Mouse (Mus musculus) midbrain, postnatal 0 days (tissue): ENCODE measurements at regions not wholly inside any gene's neighbourhood (a gene's known extent, or its start where the extent isn't known, plus 50 kb on each side); places are given as distances from the start of the nearest gene placed in this dataset.

Source experiments
- ATAC-seq: fragments of 200-750 bp; cut with Nextera tagmentation; 2 replicates; pipeline ENCODE4 v1.8.0; 2017; ENCODE audit warnings: moderate number of reproducible peaks, mild to moderate bottlenecking, moderate TSS enrichment, moderate library complexity; ENCODE audit not compliant: low FRiP score
- DNase-seq: peaks from one replicate; pipeline ENCODE4 v3.0.0-alpha.2; 2015; ENCODE audit warnings: low spot score
- H3K27ac ChIP-seq: fragments of 300-500 bp; sonication (generic); 2 replicates; pipeline ENCODE4 v1.5.1; 2014; ENCODE audit warnings: low read depth, mild to moderate bottlenecking, low read length, mixed read lengths
- H3K27me3 ChIP-seq: fragments of 300-500 bp; sonication (generic); 2 replicates; pipeline ENCODE4 v1.6.1; 2014; ENCODE audit warnings: low read length, control low read depth, mixed read lengths; ENCODE audit not compliant: insufficient read depth
- H3K36me3 ChIP-seq: fragments of 300-500 bp; sonication (generic); 2 replicates; pipeline ENCODE4 v1.6.1; 2014; ENCODE audit warnings: low read length, control low read depth, mixed read lengths; ENCODE audit not compliant: insufficient read depth
- H3K4me1 ChIP-seq: fragments of 300-500 bp; sonication (generic); 2 replicates; pipeline ENCODE4 v1.6.1; 2014; ENCODE audit warnings: mild to moderate bottlenecking, control low read depth, antibody characterized with exemption, low read length, mixed read lengths; ENCODE audit not compliant: insufficient read depth
- H3K4me2 ChIP-seq: fragments of 300-500 bp; sonication (generic); 2 replicates; pipeline ENCODE4 v1.6.1; 2014; ENCODE audit warnings: low read depth, mild to moderate bottlenecking, low read length, mixed read lengths; ENCODE audit not compliant: poor library complexity, severe bottlenecking
- H3K4me3 ChIP-seq: fragments of 300-500 bp; sonication (generic); 2 replicates; pipeline ENCODE4 v1.5.1; 2014; ENCODE audit warnings: low read depth, mild to moderate bottlenecking, low read length, moderate library complexity
- H3K9ac ChIP-seq: fragments of 300-500 bp; sonication (generic); replicated peaks from 2 replicates; pipeline ENCODE4 v1.6.1; 2014; ENCODE audit warnings: mild to moderate bottlenecking, low read length, moderate library complexity, mixed read lengths; ENCODE audit not compliant: poor library complexity, severe bottlenecking
- H3K9me3 ChIP-seq: fragments of 300-500 bp; sonication (generic); 2 replicates; pipeline ENCODE4 v1.6.1; 2016; ENCODE audit warnings: low read length, control low read depth
- CTCF ChIP-seq: IDR thresholded peaks from 2 replicates; pipeline ENCODE4 v1.5.1; 2016; ENCODE audit warnings: antibody characterized with exemption, mild to moderate bottlenecking
- WGBS: fragments of 180-500 bp; shearing (Covaris S2); extraction: QIAGEN DNeasy Blood & Tissue Kit; methylation state at CpG from one replicate; pipeline ENCODE4 v1.1.7; 2014; 5-methylcytosine and 5-hydroxymethylcytosine counted together

DNA sequence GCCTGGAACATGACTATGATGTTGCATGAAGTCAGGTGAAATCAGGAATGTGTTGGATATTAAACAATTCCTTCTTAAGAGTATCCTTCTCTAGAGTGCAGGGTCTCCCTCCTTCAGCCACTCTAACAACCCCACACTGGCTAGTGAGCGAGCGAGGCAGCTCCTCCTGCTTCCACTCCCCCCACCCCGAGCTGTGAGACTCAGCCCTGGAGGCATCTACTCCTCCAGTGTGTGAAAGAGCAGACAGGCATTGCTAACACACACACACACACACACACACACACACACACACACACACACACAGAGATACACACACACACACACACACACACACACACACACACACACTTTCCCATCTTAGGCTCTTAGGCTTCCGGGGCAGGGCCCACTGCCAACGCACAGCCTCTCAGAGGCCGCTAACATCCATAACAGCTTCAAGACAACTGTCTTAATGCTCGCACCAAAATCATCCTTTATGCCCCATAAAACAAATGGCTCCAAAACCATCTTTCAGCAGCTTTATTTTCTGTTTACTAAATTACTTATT is 116.8 kb downstream of the Lrrc30 start:
- H3K9ac ChIP-seq: no peak overlapping the region
- no peaks in the 10 kb centered on the region for H3K9me3 ChIP-seq
- no peak overlapping the region for H3K27ac ChIP-seq
- no peak for DNase-seq
- TF ChIP-seq CTCF: no peak
- H3K4me3 ChIP-seq: no peak overlapping the region
- WGBS: 76% methylated on average over 7 of the region's 7 CpGs
- no peaks in the 10 kb centered on the region for H3K36me3 ChIP-seq
- no peak overlapping the region for H3K4me2 ChIP-seq
- no peak for ATAC-seq
- no peaks in the 10 kb centered on the region for H3K27me3 ChIP-seq
- H3K4me1 ChIP-seq: no peaks in the 10 kb centered on the region

DNA sequence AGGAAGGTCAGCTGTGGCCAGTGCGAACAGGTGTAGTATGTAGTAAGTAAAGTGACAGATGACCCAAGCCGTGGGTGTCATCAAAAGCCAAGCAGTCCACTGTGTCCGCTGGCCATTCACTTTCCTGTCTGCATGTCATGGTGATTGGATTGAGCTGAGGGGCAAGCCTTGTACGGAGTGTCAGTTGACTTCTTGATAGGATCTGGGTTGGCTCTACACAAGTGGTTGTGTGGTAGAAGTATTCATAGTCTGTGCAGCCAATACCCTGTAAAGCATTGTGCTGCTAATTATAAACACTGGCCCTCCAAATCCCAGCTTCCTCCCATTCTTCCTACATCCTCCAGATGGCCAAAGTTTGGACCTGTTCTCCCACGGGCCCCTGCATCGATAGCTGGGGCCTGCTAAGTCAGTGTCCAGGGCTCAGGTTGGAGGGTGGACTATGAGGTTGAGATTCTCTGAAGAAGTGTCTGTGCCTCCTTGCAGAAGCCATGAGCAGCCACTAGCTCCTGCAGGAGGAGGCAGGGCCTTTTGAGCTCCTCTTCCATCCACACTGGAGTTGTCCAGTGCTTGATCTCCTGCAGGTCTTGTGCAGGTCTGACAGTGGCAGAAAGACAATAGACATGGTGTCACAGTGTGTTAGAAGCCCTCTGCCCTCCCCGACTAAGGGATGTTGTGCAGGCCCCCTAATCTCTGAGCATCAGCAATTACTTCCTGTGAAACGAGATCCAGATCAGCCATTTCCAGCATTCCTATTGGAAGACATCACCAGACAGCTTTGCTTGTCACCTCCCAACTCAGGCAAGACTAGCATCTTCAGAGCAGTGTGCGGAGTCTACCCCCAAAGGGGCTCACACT is 117.9 kb downstream of the Lrrc30 start:
- H3K9ac ChIP-seq: no peak overlapping the region
- H3K27ac ChIP-seq: no peak overlapping the region
- H3K4me1 ChIP-seq: no peaks in the 10 kb centered on the region
- no peak for ATAC-seq
- H3K36me3 ChIP-seq: no peaks in the 10 kb centered on the region
- no peaks in the 10 kb centered on the region for H3K9me3 ChIP-seq
- no peak for TF ChIP-seq CTCF
- no peak for DNase-seq
- H3K27me3 ChIP-seq: no peaks in the 10 kb centered on the region
- H3K4me2 ChIP-seq: no peak overlapping the region
- WGBS: 75% methylated on average over 9 of the region's 9 CpGs
- no peak overlapping the region for H3K4me3 ChIP-seq

DNA sequence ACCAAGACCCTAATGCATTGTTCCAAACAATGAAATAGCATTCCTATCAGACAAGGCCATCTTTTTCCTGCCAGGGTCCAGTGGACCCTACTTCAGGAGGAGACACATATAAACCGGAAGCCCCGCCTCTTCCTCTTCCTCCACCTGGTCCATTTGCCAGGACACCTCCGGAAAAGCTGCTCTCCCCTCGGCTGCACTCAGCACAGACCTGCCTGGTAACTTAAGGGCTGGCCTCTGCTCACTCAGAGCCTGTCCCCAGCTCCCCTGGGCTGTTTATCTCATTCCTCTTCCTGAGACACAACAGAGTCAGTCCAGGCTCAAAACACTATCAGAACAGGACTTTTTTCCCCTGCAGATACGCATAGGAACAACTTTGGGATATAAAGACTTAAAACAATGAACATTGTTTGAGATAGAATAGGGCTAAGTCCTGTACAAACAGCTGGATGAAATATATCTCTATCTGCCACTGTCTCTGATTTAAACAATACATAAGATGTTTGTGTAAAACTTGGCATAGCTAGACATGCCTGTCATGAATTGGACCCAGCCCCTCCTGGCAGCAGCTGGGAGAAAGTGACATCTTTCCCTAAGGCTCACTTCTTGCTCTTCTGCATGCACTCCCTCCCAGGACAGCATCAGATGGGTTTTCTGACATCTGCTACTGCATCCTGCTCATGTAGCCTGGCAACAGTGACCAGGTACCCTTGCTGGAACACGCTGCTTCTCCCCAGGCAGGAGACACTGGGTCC is 119.6 kb downstream of the Lrrc30 start:
- no peaks in the 10 kb centered on the region for H3K9me3 ChIP-seq

DNA sequence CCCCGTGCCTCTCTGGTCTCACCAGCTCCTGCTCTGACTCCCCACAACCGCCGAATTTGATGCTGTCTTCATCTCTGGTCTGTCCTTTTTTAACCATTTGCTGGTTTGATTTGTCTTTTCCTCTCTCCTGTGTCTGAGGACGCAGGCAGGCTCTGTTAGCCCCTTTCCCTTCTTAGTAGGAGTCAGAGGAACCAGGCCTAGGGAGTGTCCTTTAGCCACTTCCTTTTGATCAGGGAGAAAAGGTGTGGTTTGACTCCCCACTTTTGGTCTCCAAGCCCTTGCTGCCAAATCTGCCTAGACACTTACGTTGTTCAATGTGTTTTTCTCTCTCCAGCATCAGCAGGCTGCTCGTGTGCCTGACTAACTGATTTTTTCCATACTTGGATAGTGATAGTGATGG is 120.5 kb downstream of the Lrrc30 start:
- H3K9me3 ChIP-seq: no peaks in the 10 kb centered on the region
- TF ChIP-seq CTCF: no peak
- H3K9ac ChIP-seq: no peak overlapping the region
- 82% methylated on average over 6 of the region's 6 CpGs for WGBS
- DNase-seq (no peak), ATAC-seq (no peak)
- H3K27me3 ChIP-seq: no peaks in the 10 kb centered on the region
- H3K36me3 ChIP-seq: no peaks in the 10 kb centered on the region
- H3K27ac ChIP-seq: no peak overlapping the region
- H3K4me3 ChIP-seq: no peak overlapping the region
- no peak overlapping the region for H3K4me2 ChIP-seq
- H3K4me1 ChIP-seq: no peaks in the 10 kb centered on the region

More for the DNA sequence above, 119.6 kb downstream of the Lrrc30 start:
- DNase-seq: no peak
- no peak for TF ChIP-seq CTCF
- no peak for ATAC-seq
- no peak overlapping the region for H3K4me3 ChIP-seq
- WGBS: 80% methylated on average over 6 of the region's 6 CpGs
- H3K4me2 ChIP-seq: no peak overlapping the region
- no peak overlapping the region; the same call in 1 of the 2 replicates for H3K27ac ChIP-seq
- H3K36me3 ChIP-seq: no peaks in the 10 kb centered on the region
- no peaks in the 10 kb centered on the region for H3K4me1 ChIP-seq
- no peaks in the 10 kb centered on the region for H3K27me3 ChIP-seq
- H3K9ac ChIP-seq: no peak overlapping the region

DNA sequence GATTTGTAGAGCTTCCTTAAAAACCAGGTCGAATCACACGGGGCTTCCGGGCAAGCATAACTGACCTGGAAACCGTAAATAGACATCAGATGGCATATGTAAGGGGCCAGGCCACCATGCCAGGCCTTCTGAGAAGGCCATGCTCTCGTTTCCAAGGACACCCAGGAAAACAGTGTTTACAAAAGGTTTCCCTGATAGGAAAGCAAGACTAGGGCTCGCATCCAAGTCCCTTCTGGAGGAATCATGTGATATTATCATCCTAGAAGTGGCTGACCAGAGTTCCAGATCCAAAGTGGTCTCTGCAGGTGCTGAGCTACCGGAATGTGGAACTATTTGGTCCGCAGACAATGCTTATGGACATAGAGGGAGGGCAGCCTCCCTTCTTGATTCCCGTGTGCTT is 122.6 kb downstream of the Lrrc30 start:
- H3K36me3 ChIP-seq: no peaks in the 10 kb centered on the region
- H3K27me3 ChIP-seq: no peaks in the 10 kb centered on the region
- H3K9ac ChIP-seq: no peak overlapping the region
- TF ChIP-seq CTCF: no peak
- DNase-seq (no peak), ATAC-seq (no peak)
- no peaks in the 10 kb centered on the region for H3K4me1 ChIP-seq
- no peak overlapping the region for H3K4me3 ChIP-seq
- H3K27ac ChIP-seq: no peak overlapping the region
- H3K9me3 ChIP-seq: no peaks in the 10 kb centered on the region
- WGBS: 84% methylated on average over 9 of the region's 9 CpGs
- H3K4me2 ChIP-seq: no peak overlapping the region
